Mouse (Mus musculus): ENCODE measurements around the gene Cachd1.

GRCm38 (mm10) chr4:100924276-100924675 is 147.8 kb downstream of the Cachd1 start:
- TF ChIP-seq TAL1 (IDR thresholded peaks at IDR 0.05; ENCODE audit: low read length): no peak
- TF ChIP-seq GATA1 (IDR thresholded peaks at IDR 0.05; ENCODE audit: low read length): no peak

All from erythroblast, embryonic 14.5 days (primary cell).